Mouse (Mus musculus) spleen, embryonic (tissue): Measurements from ENCODE around the gene Mbtps1.

Experiments used
- CTCF ChIA-PET: fragments of 350-600 bp; sonication (Branson Sonifier 250); formaldehyde crosslinking; loops from one replicate; lab custom pipeline; 2022; lab: Charles Lee

Gene Mbtps1

DNA sequence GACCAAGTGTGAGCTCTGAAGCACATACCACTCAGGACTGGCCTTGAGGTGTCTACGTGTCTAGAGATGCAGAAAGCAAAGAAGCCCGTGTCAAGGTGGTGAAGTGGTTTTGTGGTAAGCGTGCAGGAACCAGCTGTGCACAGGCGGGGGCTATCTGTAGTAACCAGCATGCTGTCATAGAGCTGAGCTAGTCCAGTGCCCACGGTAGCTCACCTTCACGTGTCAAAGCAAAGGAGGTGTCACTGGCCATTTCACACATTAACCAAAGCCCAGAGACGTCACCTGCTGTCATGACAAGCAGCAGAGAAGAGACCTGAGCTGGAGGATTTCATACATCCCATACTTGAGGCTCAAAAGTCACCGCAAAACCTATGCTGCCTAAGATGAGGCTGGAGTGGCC, 52.4 kb downstream of the Mbtps1 start:
- CTCF ChIA-PET, result no interaction called here

DNA sequence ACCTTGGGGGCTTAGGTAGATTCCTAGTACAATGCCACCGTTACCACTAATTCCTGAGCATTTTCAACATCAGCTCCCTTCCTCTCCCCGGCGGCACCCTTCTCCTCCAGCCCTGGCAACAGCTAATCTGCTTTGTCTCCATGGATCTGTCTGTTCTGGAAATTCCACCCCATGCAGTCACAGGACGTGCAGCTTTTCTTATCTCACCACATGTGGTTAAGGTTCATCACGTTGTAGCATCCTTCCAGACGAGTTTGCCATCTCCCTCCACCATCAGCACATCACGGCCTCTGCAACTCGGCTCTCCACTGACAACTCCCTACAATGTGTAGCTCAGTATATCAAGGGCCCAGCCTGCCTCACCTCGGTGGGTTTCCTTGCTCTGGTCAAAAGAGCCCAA, 53.0 kb downstream of the Mbtps1 start:
- CTCF ChIA-PET, result no interaction called here

DNA sequence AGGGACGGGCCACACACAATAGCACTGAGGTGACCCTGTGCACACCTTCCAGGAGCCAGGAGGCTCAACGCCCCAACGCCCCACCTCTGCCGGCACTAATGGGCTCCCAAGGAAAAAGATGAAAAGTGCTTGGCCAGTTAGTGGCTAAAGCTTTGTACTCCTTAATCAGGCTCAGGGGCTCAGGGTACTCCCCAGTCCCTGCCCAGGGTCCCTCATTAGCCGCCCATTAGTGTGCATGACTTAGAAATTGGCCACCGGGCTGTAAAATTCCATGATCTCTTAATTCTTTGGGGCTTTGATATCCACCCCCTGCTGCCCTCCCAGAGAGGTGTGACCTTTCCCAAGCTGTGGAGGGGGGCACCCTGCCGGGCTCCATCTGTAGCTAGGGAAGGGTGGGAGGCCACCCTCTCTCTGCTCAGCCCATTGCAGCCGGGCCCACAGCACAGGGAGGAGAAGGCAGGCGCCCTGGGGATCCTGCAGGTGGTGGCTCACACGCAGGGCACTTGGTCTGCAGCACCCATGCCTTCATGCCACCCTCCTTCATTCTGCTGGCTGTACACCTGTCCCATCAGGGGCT, 55.3 kb downstream of the Mbtps1 start:
- CTCF ChIA-PET, result no interaction called here

DNA sequence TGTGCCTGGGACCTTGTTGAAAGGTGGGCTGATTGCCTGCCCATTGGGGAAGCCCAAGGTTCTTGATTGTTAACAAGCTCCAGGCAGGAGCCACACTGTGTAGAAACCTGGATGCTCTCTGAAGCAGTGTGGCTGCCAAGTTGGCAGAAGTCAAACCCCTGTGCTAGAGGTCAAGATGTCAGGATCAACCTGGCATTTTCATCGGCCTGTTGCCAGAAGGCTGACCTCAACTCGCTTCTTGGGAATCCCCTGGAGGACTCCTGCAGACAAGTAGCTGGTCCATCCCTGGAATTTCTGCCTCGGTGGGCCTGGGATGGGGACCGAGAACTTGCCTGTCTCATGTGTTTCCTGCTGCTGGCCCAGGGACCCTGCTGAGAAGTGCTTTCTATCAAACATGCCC, 56.4 kb downstream of the Mbtps1 start:
- CTCF ChIA-PET, result no interaction called here

DNA sequence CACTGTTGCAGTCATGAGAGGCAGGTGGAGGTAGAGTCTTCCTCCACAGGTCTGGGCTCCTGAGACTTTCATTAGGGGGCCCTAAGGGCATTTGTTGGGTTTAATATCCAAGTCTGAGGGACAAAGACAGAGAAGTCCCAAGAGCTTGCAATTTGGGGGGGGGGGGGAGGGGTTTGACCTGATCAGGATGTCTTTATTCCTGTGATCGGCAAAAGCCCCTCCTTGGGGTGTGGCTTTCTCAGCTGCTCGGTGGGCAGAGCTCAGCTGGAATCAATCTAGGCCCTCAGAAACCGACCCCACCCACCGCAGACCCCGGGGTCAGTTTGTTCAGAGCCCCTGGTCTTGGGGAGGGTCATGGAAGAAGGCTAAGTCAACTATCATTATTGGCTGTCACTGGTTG, 56.9 kb downstream of the Mbtps1 start, which contains the start of gene Slc38a8:
TSS of gene Slc38a8 (minus strand) at position 101 of the 400 bp plus-strand sequence.
- CTCF ChIA-PET, result no interaction called here

DNA sequence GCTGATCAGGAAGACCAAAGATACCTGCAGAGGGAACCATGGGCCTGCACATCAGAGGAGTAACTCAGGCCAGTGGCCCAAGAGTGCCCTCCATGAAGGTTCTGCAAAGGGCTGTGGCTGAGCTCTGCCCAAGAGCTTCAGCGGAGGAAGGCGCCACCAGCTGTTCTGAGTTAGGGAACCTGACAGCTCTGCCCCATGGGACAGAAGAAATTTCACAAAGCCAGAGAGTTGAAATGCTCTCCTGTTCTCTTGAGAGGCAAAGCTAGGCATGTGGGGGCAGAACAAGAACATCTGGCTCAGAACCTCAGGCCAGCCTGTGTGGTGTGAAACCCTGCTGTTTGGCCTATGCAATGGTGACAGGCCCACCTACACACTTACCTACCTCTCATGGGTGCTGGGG, 58.7 kb downstream of the Mbtps1 start:
- CTCF ChIA-PET, result no interaction called here

DNA sequence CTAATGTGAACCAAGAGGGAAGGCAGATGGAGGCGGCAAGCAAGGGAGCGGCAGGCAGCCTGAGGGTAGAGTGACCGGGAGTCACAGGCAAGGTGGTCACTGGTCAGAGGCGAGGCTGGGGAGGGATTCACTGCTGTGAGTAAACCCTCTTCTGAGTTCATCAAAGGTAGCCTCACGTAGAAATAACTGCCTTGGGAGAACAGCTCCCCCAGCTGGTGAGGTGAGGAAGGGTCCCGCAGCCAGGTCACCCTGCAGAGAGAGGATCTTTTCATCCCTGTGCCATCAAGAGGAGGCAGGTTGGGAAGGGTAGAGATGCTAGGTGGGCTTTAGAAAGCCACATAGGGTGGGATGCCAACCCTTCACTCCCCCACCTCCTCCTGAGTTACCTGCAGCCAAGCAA, 61.7 kb downstream of the Mbtps1 start:
- CTCF ChIA-PET, result interaction anchor here (0.5 to 1.5 kb wide), 3 partner anchors 84 to 186 kb away, joined by 3 to 5 read pairs (median 4); no protein-coding TSS in a partner anchor

DNA sequence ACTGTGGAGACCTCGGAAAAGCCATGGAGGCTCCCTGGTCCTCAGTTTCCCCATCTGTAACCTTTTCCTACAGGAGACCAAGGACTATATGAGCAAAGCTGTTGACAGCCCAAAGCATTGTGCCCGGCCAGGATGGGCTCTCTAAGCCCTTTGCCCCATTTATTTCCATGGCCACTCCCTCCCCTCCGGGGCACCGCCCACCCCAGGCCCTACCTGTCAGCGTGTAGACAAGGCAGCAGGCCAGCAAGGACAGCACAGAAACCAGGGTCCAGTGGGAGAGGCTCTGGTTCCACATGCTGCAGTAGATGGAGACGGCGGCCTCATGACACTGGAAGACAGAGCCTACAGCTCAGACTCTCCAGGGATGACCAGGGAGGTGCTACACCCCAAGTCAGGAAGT, 71.4 kb downstream of the Mbtps1 start:
- CTCF ChIA-PET, result interaction anchor here (0.6 kb wide), 1 partner anchor 162 kb away, joined by 3 read pairs; no protein-coding TSS in a partner anchor

DNA sequence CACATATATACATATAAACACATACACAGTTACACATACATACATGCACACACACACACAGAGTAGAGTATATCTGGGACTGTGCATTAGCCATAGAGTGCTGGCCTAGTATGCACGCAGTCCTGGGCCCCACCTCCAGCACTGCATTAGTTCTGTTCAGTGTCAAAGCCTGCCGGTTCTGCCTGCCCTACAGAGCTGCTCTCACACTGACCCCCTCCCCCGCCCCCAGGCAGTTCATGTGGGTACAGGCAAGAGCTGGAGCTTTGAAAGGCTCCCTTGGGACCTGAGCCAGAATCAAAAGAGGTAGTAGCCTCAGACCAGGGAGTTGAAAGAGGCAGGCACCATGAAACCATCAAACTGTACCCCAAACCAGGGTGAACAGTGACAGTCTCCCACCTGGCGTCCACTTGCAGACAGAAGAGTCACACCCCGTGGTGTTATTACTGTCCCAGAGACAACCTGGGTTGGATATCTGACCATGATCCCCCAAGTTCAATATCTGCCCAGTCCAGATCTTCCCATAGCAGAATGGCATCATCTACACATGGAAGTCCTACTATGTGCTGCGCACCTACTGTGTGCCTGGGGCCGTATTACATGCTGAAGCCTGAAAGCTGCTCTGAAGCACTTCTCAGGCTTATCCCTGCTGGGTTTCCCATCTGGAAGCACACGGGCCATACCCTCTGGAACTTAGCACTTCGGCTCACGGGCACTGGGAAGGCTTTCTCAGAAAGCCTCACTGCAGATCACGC, 74.2 kb downstream of the Mbtps1 start:
- CTCF ChIA-PET, result no interaction called here

DNA sequence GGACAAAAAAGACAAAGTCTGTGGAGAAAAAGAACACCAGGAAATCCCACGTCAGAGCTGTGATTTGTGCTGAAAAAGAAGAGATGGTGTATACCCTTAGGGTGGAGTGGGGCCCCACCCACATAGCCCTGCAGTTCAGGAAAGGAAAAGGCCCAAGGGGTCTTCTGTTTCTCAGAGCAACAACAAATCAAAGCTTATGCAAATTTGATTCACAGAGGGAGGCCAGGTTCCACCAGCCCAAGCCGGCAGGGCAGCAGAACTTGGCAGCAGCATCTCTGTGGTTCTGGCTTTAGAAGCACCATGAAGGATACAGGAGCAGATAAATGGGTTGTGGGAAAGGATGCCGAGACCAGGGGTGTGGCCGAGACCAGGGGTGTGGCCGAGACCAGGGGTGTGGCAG, 79.9 kb downstream of the Mbtps1 start:
- CTCF ChIA-PET, result no interaction called here

DNA sequence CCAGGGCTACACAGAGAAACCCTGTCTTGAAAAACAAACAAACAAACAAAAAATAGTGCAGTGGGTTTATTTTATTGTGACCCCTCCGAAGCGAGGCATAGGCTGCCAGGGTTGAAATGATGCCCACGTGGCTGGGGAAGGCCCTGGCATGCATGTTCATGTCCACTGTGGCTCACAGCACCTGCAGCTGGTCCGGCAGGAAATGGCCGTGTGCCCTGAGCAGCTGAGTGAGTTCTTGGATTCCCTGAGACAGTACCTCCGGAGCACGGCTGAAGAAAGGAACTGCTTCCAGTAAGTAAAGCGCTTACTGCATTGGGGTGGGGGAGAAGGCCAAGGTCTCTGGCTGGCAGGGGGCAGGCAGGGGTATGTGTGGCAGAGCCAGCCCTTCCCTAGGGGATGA, 90.4 kb downstream of the Mbtps1 start:
- CTCF ChIA-PET, result no interaction called here

DNA sequence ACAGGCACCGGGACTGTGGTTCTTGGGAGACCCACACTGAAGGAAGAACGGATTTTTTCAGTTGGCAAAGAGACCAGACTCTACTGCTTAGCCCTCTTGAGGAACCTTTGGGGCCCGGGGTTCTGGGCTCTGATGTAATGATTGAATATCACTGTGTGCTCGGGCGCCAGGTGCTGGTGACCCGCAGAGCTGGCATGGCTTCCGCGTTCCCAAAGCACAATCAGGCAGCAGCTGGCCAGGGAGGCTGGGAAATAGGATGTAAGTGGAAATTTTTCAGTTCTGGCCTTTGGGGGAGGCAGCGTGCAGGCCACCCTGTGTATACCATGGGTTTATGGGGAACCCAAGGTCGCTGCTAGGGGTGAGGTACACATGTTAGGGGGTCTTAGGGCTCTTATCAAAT, 91.7 kb downstream of the Mbtps1 start:
- CTCF ChIA-PET, result interaction anchor here (1.1 kb wide), 1 partner anchor 48 kb away, joined by 4 read pairs; no protein-coding TSS in a partner anchor

DNA sequence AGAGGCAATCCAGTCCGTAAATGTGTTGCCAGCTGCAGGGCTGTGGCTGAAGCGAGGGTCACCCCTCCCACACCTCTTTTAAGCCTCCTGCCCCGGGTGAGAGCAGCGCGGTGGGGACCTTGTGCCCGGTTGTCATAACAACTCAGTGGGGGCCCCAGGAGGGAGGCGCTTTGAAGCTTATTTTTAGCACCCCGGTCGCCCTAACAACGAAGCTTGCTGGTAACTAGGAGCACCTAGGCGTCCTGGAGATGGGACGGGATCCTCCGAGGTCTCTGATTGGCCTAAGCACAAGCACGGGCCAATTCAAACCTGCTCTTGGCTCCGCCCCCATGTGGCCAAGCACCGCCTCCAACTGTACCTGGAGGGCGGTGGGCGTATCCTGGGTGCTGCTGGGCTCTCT, 92.4 kb downstream of the Mbtps1 start:
- CTCF ChIA-PET, result interaction anchor here (1.1 kb wide), 1 partner anchor 49 kb away, joined by 4 read pairs; no protein-coding TSS in a partner anchor

DNA sequence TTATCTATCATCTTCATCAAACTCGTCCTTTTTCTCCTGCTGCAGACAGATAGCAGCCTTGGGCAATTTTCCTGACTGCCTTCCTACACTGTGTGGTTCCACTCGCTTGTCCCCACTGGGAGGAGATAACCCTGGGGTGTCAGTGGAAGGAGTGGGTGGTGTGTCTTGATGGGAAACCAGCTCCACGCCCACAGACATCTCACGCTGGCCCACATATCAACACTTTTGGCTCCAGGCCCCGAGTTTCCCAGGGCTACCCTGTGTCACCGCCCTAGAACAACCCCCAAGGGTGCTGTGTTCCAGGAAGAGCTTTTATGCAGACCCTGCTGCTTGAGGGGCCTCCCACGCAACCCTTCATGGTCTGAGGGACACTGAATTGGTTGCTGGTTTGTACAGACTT, 94.8 kb downstream of the Mbtps1 start:
- CTCF ChIA-PET, result no interaction called here

DNA sequence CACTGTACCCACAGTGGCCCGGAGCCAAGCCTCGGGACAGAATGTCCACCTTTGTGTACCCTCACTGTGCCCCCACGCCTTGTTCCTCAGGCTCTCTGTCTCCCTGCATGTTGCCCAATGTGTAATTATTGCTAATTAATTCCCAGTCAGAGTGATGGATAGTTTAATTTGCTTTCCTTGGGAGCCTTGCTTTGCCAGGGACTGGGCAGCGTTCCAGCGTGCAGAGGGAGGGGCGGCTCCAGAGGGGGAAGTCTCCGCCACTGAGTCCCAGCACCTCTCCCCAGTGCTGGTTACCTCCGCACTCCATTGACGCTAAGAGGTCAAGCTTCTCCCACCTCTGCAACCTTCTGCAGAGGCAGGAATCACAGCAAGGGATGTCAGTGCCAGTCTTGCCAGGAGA, 97.2 kb downstream of the Mbtps1 start:
- CTCF ChIA-PET, result no interaction called here

DNA sequence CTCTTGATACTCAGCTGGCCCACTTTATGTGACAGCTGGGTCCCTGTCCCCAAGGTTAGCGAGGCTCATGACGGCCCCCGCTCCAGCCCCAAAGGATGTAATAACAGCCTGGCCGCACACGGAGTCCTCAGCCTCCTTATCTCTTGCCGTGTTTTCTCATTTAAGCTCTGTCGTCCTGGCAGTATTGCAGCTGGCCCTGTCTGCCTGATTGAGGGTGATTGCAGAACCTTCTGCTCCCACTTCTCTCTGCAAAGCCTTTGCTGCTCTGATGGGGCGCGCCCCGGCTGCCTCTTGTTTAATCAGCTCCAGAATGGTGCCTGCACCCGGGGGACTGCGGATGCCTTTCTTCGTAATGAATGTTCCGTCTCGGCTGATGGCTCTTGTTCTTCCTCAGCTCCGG, 98.8 kb downstream of the Mbtps1 start:
- CTCF ChIA-PET, result interaction anchor here (0.6 to 0.7 kb wide), 3 partner anchors 22 to 91 kb away, joined by 3 to 20 read pairs (median 3); no protein-coding TSS in a partner anchor
